Mouse (Mus musculus) 3T3-L1 (cell line): ENCODE results near the gene Dnajb4.

Experiments
- DNase-seq: peaks from one replicate; pipeline ENCODE4 v3.0.0-alpha.2; 2015; ENCODE audit warnings: low read depth, low spot score

Dnajb4 gene

DNA sequence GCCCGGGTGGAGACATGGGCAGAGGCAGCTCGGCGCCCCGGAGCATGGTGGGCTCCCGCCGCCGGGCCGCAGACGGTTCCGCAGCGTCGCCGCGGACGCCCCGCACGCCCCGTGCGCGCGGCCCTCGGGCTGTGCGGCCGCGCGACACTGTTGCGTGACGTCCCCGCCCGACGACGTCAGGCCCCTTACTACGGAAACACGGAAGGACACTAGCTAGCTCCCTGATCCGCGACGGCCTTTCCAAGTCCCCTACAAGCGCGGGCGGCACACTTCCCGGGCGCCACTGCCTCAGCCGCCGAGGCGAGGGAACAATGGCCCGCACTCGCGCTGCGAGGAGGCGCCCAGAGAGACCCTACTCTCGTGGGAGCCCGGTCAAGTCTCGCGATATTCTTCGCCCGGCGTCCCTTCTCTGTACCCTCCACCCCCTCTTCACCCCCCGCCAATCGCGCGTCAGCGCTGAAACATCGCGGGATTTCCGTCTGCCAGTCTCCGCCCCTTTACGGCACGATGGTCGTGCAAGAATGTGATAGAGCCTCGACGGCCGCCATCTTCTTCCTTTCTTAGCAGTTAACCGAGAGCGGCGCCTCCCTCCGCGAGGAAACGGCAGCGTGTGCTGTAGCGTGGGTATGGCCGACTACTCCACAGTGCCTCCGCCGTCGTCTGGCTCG, at the start of gene Dnajb4, which contains the start of gene Fubp1:
Gene Dnajb4 (minus strand): TSS at position 336 of the 668 bp plus-strand sequence.
Gene Fubp1 (plus strand): TSS at position 456 of the 668 bp plus-strand sequence.
- DNase-seq = peak; percentile 99

- peak; percentile 92 for DNase-seq
Measured at GRCm38 (mm10) chr3:152259409-152259808, 49.3 kb upstream of the Dnajb4 start.

DNA sequence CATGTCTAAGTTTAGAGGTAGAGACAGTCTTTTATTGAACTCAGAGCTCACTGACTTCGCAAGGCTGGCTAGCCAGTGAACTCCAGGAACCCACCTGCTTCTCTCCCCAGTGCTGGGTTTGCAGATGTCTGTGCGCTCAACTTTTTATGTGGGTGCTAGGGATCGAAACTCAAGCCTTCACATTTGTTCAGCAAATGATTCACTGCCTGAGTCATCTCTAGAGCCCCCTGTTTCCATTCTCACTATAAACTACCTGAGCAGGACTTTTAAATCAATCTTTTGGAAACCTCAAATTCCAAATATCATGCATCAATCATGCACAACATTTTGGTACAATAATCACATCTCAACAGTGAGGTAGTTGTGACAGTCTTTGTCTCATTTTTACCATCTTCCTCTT, 47.4 kb upstream of the Dnajb4 start:
- no peak for DNase-seq

DNA sequence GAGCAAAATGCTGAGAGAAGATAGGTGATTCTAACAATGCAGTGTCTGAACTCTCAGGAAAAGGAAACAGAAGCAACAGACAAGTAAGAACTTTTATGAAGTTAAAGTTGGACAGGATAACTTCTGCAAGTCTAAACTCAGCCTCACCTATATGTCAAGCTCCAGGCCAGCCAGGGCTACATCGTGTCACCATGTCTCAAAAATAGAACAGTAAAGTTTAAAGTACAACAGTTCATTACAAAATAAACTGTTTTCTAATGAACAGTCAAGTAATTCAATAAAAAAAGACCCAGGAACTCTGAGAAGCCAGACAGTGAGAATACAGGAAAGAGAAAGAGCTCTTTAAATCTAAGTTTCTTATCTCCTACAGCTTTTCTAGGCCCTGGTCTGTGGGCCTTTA, 40.4 kb upstream of the Dnajb4 start:
- DNase-seq = no peak

- no peak for DNase-seq
Measured at GRCm38 (mm10) chr3:152247708-152248107, 37.6 kb upstream of the Dnajb4 start.

- DNase-seq = peak; percentile 39
Measured at GRCm38 (mm10) chr3:152245273-152245910, 35.3 kb upstream of the Dnajb4 start.

- DNase-seq = no peak
Measured at GRCm38 (mm10) chr3:152243304-152243703, 33.2 kb upstream of the Dnajb4 start.

GRCm38 (mm10) chr3:152241098-152241497, 31.0 kb upstream of the Dnajb4 start:
- DNase-seq = no peak

DNA sequence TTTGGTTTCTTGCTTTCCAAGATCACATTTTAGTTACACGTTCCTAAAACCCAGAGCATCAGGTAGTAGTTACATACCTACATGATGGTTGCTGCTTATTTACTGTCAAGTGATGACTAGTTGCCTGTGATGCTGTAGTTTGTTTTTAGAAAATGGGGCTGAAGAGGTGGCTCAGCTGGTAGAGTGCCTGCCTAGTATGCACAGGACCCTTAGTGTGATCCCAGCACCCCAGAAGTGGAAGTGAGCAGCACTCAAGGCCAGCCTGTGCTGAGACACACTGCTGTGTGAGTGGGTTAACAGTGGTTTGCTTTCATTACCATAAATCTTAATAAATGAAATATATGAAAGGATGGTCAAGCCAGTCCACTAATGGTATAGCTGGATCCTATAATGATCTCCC, 29.5 kb upstream of the Dnajb4 start:
- DNase-seq = no peak

DNA sequence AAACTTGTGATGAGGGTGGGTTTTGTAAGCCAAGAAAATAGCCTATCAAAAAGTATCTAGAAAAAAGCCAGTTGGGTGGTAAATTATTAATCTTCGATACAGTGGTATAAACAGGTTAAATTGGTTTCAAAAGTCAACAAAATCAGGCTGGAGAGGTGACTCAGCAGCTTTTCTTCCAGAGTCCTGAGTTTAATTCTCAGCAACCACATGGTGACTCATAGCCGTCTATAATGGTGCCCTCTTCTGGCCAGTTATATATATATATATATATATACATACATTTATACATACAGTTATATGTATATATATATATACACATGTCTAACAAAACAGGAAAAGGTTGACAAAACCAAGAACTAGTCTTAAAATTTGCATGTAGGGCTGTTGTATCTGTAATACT, 28.7 kb upstream of the Dnajb4 start:
- DNase-seq = peak; percentile 83

DNA sequence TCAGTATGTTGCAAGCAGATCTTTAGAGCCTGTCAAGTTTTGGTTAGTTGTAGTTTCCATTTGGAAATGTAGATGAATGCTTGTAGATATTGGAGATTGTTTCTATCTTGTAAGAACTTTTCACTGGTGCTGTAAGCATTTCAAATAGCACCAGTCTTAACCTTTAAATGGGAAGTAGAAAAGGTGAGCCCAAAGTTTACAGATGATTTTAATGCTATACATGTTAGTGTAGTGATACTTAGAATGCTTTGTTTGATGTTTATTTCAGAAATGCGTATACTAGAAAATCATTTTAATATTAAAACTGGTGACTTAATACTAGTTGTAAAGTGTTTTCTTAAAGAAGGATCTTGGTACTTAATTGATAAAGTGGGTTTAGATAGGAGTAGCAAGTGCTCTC, 25.7 kb upstream of the Dnajb4 start:
- no peak for DNase-seq

- no peak for DNase-seq
Measured at GRCm38 (mm10) chr3:152235238-152235637, 25.1 kb upstream of the Dnajb4 start.

- DNase-seq = no peak
Measured at GRCm38 (mm10) chr3:152231333-152232100, 21.4 kb upstream of the Dnajb4 start.

DNA sequence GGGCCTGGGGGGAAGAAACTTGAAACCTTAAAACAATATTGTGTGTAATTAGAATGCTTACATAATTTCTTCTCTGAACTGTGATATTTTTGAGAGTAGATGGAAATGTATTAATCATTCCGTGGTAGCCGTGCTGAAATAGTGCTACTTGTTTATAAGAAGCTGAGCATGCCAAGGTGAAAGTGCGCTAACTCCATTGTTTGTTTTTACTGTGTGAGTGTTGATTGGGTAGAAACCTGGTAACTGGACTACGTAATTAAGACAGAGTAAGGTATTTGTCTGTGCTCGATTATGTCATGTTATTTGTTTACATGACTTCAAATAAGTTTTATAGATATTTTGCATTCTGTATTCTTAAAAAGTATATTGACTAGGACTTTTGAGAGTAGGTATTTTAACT, 19.2 kb upstream of the Dnajb4 start:
- DNase-seq = no peak

DNA sequence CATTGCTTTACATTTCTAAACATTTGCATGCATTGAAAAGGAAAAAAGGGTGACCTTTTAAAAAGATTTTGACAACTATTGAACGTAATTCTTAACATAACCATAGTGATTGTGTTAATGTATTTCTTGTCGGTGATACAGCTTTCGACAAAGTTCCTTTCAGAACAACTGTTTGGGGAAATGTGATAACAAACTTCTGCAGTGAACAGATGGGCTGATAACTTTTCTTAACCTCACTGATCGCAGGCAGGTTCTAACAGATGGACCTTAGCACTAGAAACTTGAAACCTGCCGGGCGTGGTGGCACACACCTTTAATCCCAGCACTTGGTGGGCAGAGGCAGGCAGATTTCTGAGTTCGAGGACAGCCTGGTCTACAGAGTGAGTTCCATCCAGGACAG, 18.7 kb upstream of the Dnajb4 start:
- no peak for DNase-seq

DNA sequence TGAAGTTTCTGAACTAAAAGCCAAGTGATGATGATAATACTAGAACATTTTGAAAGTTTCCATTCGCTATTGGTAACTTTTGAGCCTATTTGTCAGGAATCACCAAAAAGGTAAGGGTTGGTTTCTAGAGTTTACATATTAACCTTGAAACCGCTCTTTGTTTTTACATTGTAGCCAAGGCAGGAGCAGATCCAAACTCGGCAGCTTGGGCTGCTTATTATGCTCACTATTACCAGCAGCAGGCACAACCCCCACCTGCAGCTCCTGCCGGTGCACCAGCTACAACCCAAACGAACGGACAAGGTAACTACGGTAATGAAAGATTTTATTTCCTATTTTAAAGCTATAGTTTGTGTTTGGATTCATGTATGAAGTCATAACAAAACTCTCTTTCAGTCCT, 15.8 kb upstream of the Dnajb4 start:
- no peak for DNase-seq

- peak; percentile 51 for DNase-seq
Measured at GRCm38 (mm10) chr3:152224918-152225317, 14.8 kb upstream of the Dnajb4 start.

DNA sequence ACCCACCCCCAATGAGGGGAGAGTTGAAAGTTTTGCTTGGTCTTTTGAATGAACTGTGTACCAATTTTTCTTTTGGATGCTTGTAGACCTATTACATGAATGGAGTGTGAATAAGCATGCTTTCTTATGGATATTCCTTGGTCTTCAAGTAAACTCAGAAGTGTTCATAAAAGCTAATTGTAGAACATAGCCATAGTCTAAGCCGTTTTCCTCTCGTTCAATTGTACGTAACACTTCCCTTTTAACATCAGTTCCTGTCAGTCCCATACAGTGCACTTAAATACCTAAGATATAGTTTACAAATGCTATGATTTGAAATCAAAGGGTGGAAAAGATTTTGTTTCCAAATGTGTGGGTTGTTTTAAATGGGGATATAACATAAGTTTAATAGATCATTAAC, 3.3 kb upstream of the Dnajb4 start:
- no peak for DNase-seq

- DNase-seq = peak; percentile 38
Measured at GRCm38 (mm10) chr3:152211731-152212279, 1.7 kb upstream of the Dnajb4 start.

GRCm38 (mm10) chr3:152210728-152211391, 758 bp upstream of the Dnajb4 start:
- peak; percentile 71 for DNase-seq

GRCm38 (mm10) chr3:152209177-152209966, 730 bp downstream of the Dnajb4 start:
- DNase-seq = peak; percentile 69
